Mouse (Mus musculus) mouse embryonic stem cell (cell line): ENCODE data around the gene Fdx1.

ENCODE experiments used
- in situ Hi-C, 2 experiments: fragments of 300-500 bp; cut with MboI; formaldehyde crosslinking; loops; 1 replicate in 1 of 2; 3 replicates in 1 of 2; pipeline ENCODE4 v1.14.3; 2019 to 2020; ENCODE audit warnings: low sequenced_read_pairs in 2 of 2, low pct_unique_long_range_greater_than_20kb in 1 of 2, mixed read lengths in 1 of 2; ENCODE audit not compliant: unreplicated experiment in 1 of 2

The Fdx1 gene

GRCm38 (mm10) chr9:51974871-51975270 lies 11.5 kb upstream of the Fdx1 start:
- in situ Hi-C loops: loop anchor here (25.0 kb wide), 1 partner anchor 312 kb away; no protein-coding TSS in a partner anchor

DNA sequence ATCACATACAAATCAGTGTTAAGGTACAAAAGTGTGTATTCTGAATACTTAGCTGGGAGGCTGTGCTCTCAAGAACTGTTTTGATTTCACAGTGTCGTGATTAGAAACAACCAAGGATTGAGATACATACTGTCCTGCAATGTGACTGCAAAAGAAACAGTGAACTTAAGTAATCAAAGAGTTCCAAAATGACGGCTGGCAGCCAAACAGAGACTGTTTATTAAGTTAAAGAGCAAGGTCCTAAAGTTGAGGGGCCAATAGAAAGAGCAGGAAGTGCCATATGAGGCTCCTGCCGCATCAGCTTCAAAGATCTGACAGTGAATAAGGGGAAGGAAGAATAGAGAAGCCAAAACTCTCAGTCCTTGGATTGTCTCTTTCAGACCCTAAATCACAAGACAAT lies 10.5 kb upstream of the Fdx1 start:
- in situ Hi-C loops: no loop called here

- in situ Hi-C loops: no loop called here
Observed at GRCm38 (mm10) chr9:51966373-51966772, 3.0 kb upstream of the Fdx1 start.

DNA sequence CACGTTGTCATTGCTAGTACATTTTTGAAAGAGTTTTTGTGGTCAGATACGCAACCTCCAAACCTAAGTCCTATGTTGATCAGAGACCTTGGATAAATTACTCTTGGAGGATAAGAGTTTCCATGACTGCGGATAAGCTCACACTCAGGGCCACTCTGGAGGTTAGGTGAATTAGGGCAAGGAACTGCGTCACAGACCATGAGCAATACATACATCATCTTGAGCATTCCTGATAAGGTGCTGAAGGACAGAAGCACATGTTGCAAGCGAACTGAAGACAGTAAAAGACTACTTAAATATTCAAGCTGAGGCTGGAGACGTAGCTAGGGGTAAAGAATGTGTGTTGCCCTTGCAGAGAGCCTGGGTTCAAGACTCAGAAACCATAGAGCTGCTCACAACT lies 754 bp upstream of the Fdx1 start:
- in situ Hi-C loops: no loop called here

GRCm38 (mm10) chr9:51961190-51961909 lies 2.0 kb downstream of the Fdx1 start:
- in situ Hi-C loops: no loop called here

DNA sequence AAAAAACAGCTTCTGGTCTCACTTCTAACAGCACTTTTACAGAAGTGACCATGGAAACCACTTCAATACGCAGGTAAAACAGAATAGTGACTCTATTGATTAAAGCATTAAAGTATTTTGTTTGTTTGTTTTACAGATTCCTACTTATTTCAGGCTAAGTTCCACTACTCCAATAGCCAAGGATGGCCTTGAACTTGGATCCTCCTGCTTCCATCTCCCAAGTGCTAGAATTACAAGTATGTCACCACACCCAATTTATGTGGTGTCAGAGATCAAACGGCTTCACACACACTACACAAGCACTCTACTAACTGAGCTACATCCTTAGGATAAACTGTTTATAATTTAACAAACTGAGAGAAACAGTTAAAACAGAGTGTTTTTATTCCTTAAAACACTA lies 3.0 kb downstream of the Fdx1 start:
- in situ Hi-C loops: no loop called here

GRCm38 (mm10) chr9:51958981-51959380 lies 4.4 kb downstream of the Fdx1 start:
- in situ Hi-C loops: no loop called here

- in situ Hi-C loops: no loop called here
Observed at GRCm38 (mm10) chr9:51957025-51957424, 6.3 kb downstream of the Fdx1 start.

GRCm38 (mm10) chr9:51956484-51956883 lies 6.9 kb downstream of the Fdx1 start:
- in situ Hi-C loops: no loop called here

DNA sequence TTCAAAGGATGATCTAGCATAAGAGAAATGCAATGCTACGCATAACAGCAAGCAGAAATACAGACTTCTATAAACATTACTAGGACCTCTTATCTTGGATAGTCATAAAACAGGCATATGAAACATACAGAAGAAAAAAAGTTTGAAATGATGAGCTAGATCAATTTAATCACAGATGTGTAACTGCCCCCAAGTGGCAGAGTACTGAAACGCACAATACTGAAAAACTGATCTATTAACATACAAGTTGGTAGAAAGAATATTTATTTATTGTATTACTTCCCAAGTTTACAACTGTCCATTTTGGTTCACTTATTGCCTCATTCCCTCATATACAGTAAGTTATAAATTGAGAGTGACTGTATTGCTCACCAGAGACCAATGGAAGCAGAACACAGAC lies 12.0 kb downstream of the Fdx1 start:
- in situ Hi-C loops: no loop called here

DNA sequence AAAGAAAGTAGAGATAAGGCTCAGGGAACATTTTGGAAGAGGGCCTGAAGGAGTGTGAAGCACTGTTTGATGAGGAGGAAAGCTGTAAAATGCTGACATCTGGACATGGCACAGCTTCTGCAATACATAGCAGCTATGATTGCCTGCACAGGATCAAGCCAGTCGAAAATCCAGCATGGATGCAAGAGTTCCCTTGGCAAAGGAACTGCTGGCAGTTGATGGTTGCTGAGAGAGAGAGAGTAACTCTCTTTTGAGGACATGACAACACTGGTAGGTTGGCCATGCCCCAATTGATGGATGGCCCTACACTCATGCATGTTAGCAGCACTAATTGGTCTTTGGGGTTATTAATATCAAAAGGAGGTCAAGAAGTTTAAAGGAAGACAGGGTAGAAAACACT lies 12.7 kb downstream of the Fdx1 start:
- in situ Hi-C loops: no loop called here

DNA sequence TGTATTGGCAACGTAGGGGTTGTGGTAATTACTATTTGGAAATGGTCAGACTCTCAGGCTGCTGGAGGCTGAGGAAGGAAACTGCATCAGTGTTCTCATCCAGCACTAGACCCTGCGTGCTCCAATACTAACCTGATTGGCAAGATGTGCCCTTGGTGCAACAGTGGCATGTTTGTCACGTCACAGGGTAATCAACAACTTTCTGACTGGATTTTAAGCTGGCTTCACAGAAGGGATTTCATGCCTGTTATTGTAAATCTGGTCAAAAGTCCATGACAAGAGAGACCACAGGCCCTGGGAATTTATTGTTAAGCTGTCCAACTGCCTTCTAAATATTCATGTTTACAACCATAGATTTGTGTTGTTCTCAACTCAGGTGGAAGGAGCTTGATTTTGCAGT lies 13.1 kb downstream of the Fdx1 start:
- in situ Hi-C loops: no loop called here

- in situ Hi-C loops: no loop called here
Observed at GRCm38 (mm10) chr9:51943934-51944333, 19.4 kb downstream of the Fdx1 start.

DNA sequence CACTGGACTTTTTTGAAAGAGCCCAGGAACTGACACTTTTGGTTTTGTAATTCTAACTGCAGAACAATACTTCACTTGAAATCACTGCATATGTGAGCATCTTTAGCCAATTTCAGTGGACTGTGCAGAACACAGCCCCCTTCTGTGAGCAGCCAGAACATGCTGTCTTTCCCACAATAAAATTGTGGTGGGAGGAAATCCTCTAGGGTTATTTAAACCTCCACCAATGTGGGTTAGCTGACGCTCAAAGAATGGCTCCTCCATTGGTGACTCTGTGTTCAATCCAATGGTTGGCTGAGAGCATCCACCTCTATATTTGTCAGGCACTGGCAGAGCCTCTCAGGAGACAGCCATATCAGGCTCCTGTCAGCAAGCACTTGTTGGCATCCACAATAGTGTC lies 28.7 kb downstream of the Fdx1 start:
- in situ Hi-C loops: no loop called here

- in situ Hi-C loops: no loop called here
Observed at GRCm38 (mm10) chr9:51931997-51932396, 31.4 kb downstream of the Fdx1 start.

- in situ Hi-C loops: no loop called here
Observed at GRCm38 (mm10) chr9:51931054-51931690, 32.2 kb downstream of the Fdx1 start.

GRCm38 (mm10) chr9:51929972-51930371 lies 33.4 kb downstream of the Fdx1 start:
- in situ Hi-C loops: no loop called here

DNA sequence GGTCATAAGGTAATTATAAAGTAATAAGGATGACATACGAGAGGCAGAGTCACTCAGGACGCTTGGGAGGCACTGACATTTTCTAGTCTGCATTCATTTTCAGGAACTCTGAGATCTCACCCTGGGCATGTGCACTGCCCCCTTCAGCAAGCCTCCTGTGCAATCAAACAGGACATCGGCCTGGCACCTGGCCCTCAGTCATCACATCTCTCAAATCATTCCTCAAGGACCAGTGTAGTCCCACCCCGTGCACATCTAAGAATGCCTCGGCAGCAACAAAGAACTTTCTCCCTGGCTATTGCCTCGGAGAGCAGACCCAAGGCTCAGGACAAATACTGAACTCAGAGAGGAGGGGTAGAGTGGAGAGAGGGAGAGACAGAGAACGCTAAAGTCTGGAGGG lies 34.7 kb downstream of the Fdx1 start:
- in situ Hi-C loops: no loop called here

DNA sequence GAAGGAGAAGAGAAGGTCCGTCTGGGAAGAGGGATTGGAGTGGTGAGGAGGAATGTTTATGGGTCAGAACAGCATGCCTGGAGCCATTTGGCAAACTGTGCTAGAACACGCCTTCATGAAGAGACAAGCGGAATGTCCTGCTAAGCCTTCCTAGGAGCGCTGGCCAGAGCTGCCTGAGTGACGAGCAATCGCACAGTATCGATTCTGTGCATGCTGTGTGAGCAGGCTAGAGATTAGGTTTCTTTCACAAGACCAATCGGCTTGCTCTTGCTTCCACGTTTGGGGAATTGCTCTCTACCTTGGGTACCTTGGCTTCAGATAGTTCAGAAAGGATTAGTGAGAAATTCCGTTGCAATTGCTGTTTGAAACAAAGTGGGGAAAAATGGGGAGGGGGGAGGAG lies 35.2 kb downstream of the Fdx1 start:
- in situ Hi-C loops: no loop called here

- in situ Hi-C loops: no loop called here
Observed at GRCm38 (mm10) chr9:51927680-51928079, 35.7 kb downstream of the Fdx1 start.
